Mouse (Mus musculus): ENCODE data around the gene Pax5. TPM values are rescaled to one million over a fixed set of nuclear protein-coding genes. Genes with fewer than 3 reads are reported as not detected.

Pax5 gene
- polyA plus RNA-seq, 1 experiment from 2014 or later = not detected

DNA sequence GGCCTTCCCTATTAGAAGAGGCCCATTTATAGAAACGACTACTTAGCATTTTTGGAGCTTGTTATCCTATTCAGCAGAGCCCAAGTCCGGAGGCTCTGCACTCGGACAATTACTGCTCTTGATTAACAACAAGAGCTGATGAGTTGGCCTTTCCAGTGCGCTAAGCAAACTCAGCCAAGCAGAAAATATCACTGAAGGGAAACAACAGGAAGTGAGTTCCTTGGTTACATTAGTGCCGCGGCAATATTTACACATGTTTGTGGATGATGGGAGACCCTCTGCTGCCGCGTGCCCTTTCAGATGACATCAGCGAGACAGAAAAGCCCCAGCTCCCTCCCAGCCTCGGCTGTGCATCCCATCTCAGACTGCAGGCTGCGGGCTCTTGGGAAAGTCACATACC lies 191.4 kb downstream of the Pax5 start:
- H3K9ac ChIP-seq (ENCODE audit: low read depth, low read length) = no peak overlapping the region
- no peaks in the 10 kb centered on the region for H3K27me3 ChIP-seq (ENCODE audit: insufficient read depth, low read length)
- WGBS = 32% methylated on average over 11 of the region's 11 CpGs
- H3K4me3 ChIP-seq (replicated peaks; ENCODE audit: low read depth, low read length) = no peak overlapping the region
- H3K4me1 ChIP-seq (replicated peaks; ENCODE audit: insufficient read depth, low read length) = no peaks in the 10 kb centered on the region
- no peak overlapping the region for H3K4me2 ChIP-seq (ENCODE audit: low read length)
- H3K36me3 ChIP-seq (ENCODE audit: insufficient read depth, low read length) = no peaks in the 10 kb centered on the region
- ATAC-seq (replicated peaks; ENCODE audit: low FRiP score, low read depth) (no peak), DNase-seq (ENCODE audit: low spot score) (no peak)
- TF ChIP-seq CTCF (IDR thresholded peaks at IDR 0.05; ENCODE audit: low read depth) = no peak
- no peaks in the 10 kb centered on the region for H3K9me3 ChIP-seq (replicated peaks; ENCODE audit: low read length)
- H3K27ac ChIP-seq = no peak overlapping the region

DNA sequence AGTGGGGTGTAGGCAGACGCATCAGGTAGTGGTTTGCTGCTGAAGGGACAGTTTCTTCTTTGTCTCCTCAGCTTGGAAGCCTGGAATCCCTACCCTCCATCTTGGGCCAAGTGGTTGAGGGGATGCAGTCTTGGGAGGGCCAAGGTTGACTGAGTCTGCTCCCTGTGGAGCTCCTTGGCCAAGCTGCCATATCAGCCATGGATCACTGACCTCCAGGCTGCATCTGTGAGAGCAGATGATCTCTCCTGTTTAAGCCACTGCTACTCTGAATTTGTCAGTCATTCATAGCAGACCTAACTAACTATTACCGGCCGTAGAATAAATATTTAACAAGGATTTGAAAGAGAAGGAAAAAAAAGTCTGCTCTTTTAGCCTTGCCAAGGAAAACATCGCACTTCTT lies 196.3 kb downstream of the Pax5 start:
- TF ChIP-seq CTCF (IDR thresholded peaks at IDR 0.05; ENCODE audit: low read depth) = no peak
- H3K9ac ChIP-seq (ENCODE audit: low read depth, low read length) = no peak overlapping the region

DNA sequence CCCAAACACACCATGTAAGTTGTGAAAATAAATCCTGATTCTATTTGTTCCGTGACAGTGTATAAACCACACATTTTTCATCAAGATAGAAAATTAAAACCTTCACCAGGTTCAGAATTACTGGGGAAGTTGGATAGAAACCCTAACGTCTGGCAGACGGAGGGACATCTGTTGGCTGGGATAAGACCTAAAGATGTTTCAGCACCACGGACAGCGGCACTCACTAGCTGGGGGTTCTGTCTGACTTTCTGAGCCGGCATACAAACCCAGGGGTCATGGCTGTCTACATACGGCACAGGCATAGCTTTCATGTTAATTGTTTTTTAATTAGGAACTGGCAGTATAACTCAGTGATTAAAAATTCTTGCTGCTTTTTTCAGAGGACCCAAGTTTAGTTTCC lies 198.6 kb downstream of the Pax5 start:
- Histone ChIP-seq H3K27me3 (ENCODE audit: insufficient read depth, low read length) (no peaks in the 10 kb centered on the region), H3K4me2 (ENCODE audit: low read length) (no peak overlapping the region), H3K36me3 (ENCODE audit: insufficient read depth, low read length) (no peaks in the 10 kb centered on the region), H3K4me1 (replicated peaks; ENCODE audit: insufficient read depth, low read length) (no peaks in the 10 kb centered on the region), H3K27ac (no peak overlapping the region), H3K4me3 (replicated peaks; ENCODE audit: low read depth, low read length) (no peak overlapping the region), H3K9me3 (replicated peaks; ENCODE audit: low read length) (no peaks in the 10 kb centered on the region), H3K9ac (ENCODE audit: low read depth, low read length) (no peak overlapping the region)
- no peak for TF ChIP-seq CTCF (IDR thresholded peaks at IDR 0.05; ENCODE audit: low read depth)
- no peak for ATAC-seq (replicated peaks; ENCODE audit: low FRiP score, low read depth)
- peak; percentile 89 for DNase-seq (ENCODE audit: low spot score)
- 9% methylated on average over 7 of the region's 7 CpGs for WGBS

More for the DNA sequence above, 196.3 kb downstream of the Pax5 start:
- H3K4me1 ChIP-seq (replicated peaks; ENCODE audit: insufficient read depth, low read length) = no peaks in the 10 kb centered on the region
- no peaks in the 10 kb centered on the region for H3K36me3 ChIP-seq (ENCODE audit: insufficient read depth, low read length)
- DNase-seq (ENCODE audit: low spot score) = no peak
- H3K4me3 ChIP-seq (replicated peaks; ENCODE audit: low read depth, low read length) = no peak overlapping the region
- H3K9me3 ChIP-seq (replicated peaks; ENCODE audit: low read length) = no peaks in the 10 kb centered on the region
- no peak overlapping the region for H3K27ac ChIP-seq
- no peaks in the 10 kb centered on the region for H3K27me3 ChIP-seq (ENCODE audit: insufficient read depth, low read length)
- no peak overlapping the region for H3K4me2 ChIP-seq (ENCODE audit: low read length)
- ATAC-seq (replicated peaks; ENCODE audit: low FRiP score, low read depth) = no peak
- WGBS = 72% methylated on average over 4 of the region's 4 CpGs

DNA sequence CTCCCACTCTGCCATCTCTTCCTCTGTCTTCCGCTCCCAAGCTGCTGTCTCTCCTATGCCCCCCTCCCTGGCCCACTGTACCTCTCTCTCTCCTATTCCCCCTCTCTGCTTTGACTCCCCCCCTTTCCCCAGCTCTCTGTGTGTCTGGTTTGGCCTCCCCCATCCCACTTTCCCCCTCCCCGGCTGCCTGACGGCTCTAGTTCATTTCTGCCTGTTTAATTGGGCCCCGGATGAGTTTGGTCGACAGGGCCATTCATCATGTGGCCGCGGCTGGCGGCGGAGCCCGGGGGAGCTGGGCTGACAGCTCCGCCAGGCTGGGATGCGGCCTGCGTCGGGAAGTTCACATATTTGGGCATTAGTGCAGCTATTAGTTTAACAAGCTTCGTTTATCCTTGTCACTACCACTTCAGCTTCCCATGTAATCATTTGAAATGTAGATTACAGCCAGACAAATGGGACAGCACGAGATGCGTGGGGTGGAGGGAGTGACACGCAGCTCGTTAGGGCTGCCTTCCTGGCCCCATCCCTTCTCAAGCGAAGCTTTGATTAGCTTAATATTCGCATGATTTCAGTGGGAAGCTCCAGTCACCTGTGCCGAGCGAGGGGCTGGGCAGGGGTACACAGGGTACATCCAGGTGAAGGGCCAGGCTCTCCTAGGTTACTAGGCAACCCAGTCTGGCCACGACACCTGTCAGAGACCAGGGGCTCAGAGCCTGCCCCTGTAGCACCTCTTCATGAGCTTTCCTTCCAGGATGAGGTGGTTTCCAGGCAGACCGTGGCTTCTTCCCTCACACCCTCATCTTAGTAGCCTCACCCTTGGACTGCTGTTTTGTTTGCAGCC lies 201.7 kb downstream of the Pax5 start:
- H3K27ac ChIP-seq = no peak overlapping the region
- no peaks in the 10 kb centered on the region for H3K9me3 ChIP-seq (replicated peaks; ENCODE audit: low read length)
- H3K36me3 ChIP-seq (ENCODE audit: insufficient read depth, low read length) = no peaks in the 10 kb centered on the region
- H3K4me3 ChIP-seq (replicated peaks; ENCODE audit: low read depth, low read length) = no peak overlapping the region
- no peak overlapping the region for H3K9ac ChIP-seq (ENCODE audit: low read depth, low read length)
- DNase-seq (ENCODE audit: low spot score) (peak; percentile 49), ATAC-seq (replicated peaks; ENCODE audit: low FRiP score, low read depth) (no peak)
- no peak for TF ChIP-seq CTCF (IDR thresholded peaks at IDR 0.05; ENCODE audit: low read depth)
- no peaks in the 10 kb centered on the region for H3K27me3 ChIP-seq (ENCODE audit: insufficient read depth, low read length)
- no peak overlapping the region for H3K4me2 ChIP-seq (ENCODE audit: low read length)
- H3K4me1 ChIP-seq (replicated peaks; ENCODE audit: insufficient read depth, low read length) = no peaks in the 10 kb centered on the region
- WGBS = 10% methylated on average over 25 of the region's 25 CpGs

DNA sequence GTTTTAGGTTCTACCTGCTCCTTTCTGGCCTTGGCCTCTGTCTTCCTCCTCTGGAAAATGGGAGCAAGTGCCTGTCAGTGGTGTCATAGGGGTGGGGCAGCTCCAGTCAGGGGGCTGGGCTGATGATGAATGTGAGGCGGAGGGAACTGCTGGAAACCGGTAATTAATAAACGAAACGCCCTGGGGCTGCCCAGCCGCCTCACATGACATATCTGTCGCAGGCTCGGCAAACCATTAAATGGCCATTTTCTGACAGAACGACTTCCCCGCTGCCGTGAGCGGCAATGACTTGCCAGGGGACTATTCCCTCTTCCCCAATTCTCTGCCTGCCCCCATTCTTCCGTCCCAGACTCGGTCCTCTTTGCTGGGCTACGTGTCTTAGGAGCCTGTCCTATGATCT lies 202.4 kb downstream of the Pax5 start:
- Histone ChIP-seq H3K36me3 (ENCODE audit: insufficient read depth, low read length) (no peaks in the 10 kb centered on the region), H3K4me1 (replicated peaks; ENCODE audit: insufficient read depth, low read length) (no peaks in the 10 kb centered on the region), H3K9me3 (replicated peaks; ENCODE audit: low read length) (no peaks in the 10 kb centered on the region), H3K27me3 (ENCODE audit: insufficient read depth, low read length) (no peaks in the 10 kb centered on the region), H3K9ac (ENCODE audit: low read depth, low read length) (no peak overlapping the region), H3K4me3 (replicated peaks; ENCODE audit: low read depth, low read length) (no peak overlapping the region), H3K4me2 (ENCODE audit: low read length) (no peak overlapping the region), H3K27ac (no peak overlapping the region)
- ATAC-seq (replicated peaks; ENCODE audit: low FRiP score, low read depth) (no peak), DNase-seq (ENCODE audit: low spot score) (no peak)
- 14% methylated on average over 14 of the region's 14 CpGs for WGBS
- no peak for TF ChIP-seq CTCF (IDR thresholded peaks at IDR 0.05; ENCODE audit: low read depth)

DNA sequence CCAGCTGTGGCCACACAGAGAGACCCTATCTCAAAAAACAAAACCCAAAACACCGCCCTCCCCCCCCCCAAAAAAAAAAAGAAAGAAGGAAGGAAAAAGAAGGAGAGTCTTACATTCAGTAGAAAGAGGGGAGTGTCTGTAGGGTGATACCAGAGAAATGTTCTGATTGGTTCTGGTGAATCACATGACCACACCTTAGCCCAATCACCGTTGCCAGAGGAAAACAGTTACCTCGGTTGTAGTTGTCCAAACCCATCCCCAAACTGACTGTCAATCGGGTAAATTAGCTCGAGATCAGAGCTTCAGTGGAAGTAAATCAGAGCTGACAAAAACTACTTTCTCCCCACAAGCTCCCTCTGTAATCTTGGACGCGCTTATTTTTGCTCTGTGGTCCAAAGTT lies 205.3 kb downstream of the Pax5 start:
- no peak for ATAC-seq (replicated peaks; ENCODE audit: low FRiP score, low read depth)
- no peak overlapping the region for H3K4me3 ChIP-seq (replicated peaks; ENCODE audit: low read depth, low read length)
- TF ChIP-seq CTCF (IDR thresholded peaks at IDR 0.05; ENCODE audit: low read depth) = no peak
- no peak overlapping the region for H3K27ac ChIP-seq
- no peaks in the 10 kb centered on the region for H3K4me1 ChIP-seq (replicated peaks; ENCODE audit: insufficient read depth, low read length)
- no peak overlapping the region for H3K4me2 ChIP-seq (ENCODE audit: low read length)
- H3K9me3 ChIP-seq (replicated peaks; ENCODE audit: low read length) = no peaks in the 10 kb centered on the region
- 70% methylated on average over 7 of the region's 7 CpGs for WGBS
- no peak overlapping the region for H3K9ac ChIP-seq (ENCODE audit: low read depth, low read length)
- no peak for DNase-seq (ENCODE audit: low spot score)
- no peaks in the 10 kb centered on the region for H3K36me3 ChIP-seq (ENCODE audit: insufficient read depth, low read length)
- no peaks in the 10 kb centered on the region for H3K27me3 ChIP-seq (ENCODE audit: insufficient read depth, low read length)

Data from kidney, postnatal 0 days (tissue).